Mouse (Mus musculus) stomach, postnatal 0 days (tissue): ENCODE data around the gene Bach2. TPM values are rescaled to one million over a fixed set of nuclear protein-coding genes. Genes with fewer than 3 reads are reported as not detected.

Experiments
- ATAC-seq: fragments of 200-750 bp; cut with Nextera tagmentation; 2 replicates; pipeline ENCODE4 v1.8.0; 2017; ENCODE audit not compliant: low FRiP score, low TSS enrichment
- DNase-seq: peaks from one replicate; pipeline ENCODE4 v3.0.0-alpha.2; 2016; ENCODE audit warnings: low spot score
- H3K27ac ChIP-seq: fragments of 300-500 bp; sonication (generic); replicated peaks from 2 replicates; pipeline ENCODE4 v1.5.1; 2014; ENCODE audit warnings: mild to moderate bottlenecking, control low read depth
- H3K27me3 ChIP-seq: fragments of 300-500 bp; sonication (generic); 2 replicates; pipeline ENCODE4 v1.6.1; 2014; ENCODE audit warnings: low read length; ENCODE audit not compliant: control insufficient read depth, insufficient read depth
- H3K36me3 ChIP-seq: fragments of 300-500 bp; sonication (generic); 2 replicates; pipeline ENCODE4 v1.6.1; 2014; ENCODE audit warnings: low read length, mixed read lengths; ENCODE audit not compliant: control insufficient read depth, insufficient read depth
- H3K4me1 ChIP-seq: fragments of 300-500 bp; sonication (generic); replicated peaks from 2 replicates; pipeline ENCODE4 v1.6.1; 2014; ENCODE audit warnings: antibody characterized with exemption; ENCODE audit not compliant: control insufficient read depth, insufficient read depth
- H3K4me2 ChIP-seq: fragments of 300-500 bp; sonication (generic); replicated peaks from 2 replicates; pipeline ENCODE4 v1.6.1; 2014; ENCODE audit warnings: low read depth, mild to moderate bottlenecking, control low read depth, moderate library complexity
- H3K4me3 ChIP-seq: fragments of 300-500 bp; sonication (generic); 2 replicates; pipeline ENCODE4 v1.5.1; 2014; ENCODE audit warnings: low read depth, low read length, control low read depth
- H3K9ac ChIP-seq: fragments of 300-500 bp; sonication (generic); 2 replicates; pipeline ENCODE4 v1.6.1; 2014; ENCODE audit warnings: mild to moderate bottlenecking, low read length, control low read depth, mixed read lengths
- H3K9me3 ChIP-seq: fragments of 300-500 bp; sonication (generic); 2 replicates; pipeline ENCODE4 v1.6.1; 2016; ENCODE audit warnings: low read length; ENCODE audit not compliant: control insufficient read depth
- CTCF ChIP-seq: IDR thresholded peaks from 2 replicates; pipeline ENCODE4 v1.5.1; 2016; ENCODE audit warnings: antibody characterized with exemption, low read depth, mild to moderate bottlenecking, moderate library complexity
- EP300 ChIP-seq: optimal IDR thresholded peaks from 2 replicates; pipeline ENCODE3; 2016; ENCODE audit warnings: antibody characterized with exemption
- WGBS: fragments of 180-500 bp; shearing (Covaris S2); extraction: QIAGEN DNeasy Blood & Tissue Kit; methylation state at CpG from one replicate; pipeline ENCODE4 v1.1.7; 2014; 5-methylcytosine and 5-hydroxymethylcytosine counted together
- polyA plus RNA-seq: library from polyadenylated mRNA; unstranded; fragments of >200 nt; fragmentation: Nextera tagmentation; extraction: Ambion mirVana; gene quantifications from 2 replicates; pipeline ENCODE4 v1.2.1, GENCODE M21; 2015

The Bach2 gene
- polyA plus RNA-seq, 1 experiment from 2014 or later = 1.9 TPM

DNA sequence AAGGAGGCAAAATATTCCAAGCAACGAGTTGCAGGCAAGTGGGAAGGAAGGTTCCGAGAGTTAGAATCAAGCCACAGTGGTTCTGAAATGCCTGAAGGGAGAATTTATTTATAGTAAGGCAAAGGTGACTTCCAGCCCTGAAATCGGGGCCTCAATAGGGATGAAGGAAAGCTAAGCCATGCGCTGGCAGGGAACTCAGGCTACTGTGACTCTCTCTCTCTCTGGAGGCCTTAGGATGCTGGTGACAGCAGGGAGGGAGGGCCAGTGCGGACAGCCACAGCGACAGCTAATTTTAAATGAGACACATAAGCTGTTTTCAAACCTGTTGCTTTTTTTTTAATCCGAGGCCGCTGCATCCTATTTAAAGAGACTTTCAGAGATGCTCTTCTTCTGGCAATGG lies 270.4 kb downstream of the Bach2 start:
- no peak for TF ChIP-seq CTCF
- no peak for TF ChIP-seq EP300
- DNase-seq (no peak), ATAC-seq (no peak)
- WGBS = 51% methylated on average over 8 of the region's 8 CpGs
- Histone ChIP-seq H3K9me3 (no peaks in the 10 kb centered on the region), H3K27me3 (no peaks in the 10 kb centered on the region), H3K4me2 (no peak overlapping the region), H3K4me3 (no peak overlapping the region), H3K36me3 (no peaks in the 10 kb centered on the region), H3K27ac (peak overlapping the region; percentile 49; the same call in 1 of the 2 replicates), H3K9ac (no peak overlapping the region), H3K4me1 (no peaks in the 10 kb centered on the region)

DNA sequence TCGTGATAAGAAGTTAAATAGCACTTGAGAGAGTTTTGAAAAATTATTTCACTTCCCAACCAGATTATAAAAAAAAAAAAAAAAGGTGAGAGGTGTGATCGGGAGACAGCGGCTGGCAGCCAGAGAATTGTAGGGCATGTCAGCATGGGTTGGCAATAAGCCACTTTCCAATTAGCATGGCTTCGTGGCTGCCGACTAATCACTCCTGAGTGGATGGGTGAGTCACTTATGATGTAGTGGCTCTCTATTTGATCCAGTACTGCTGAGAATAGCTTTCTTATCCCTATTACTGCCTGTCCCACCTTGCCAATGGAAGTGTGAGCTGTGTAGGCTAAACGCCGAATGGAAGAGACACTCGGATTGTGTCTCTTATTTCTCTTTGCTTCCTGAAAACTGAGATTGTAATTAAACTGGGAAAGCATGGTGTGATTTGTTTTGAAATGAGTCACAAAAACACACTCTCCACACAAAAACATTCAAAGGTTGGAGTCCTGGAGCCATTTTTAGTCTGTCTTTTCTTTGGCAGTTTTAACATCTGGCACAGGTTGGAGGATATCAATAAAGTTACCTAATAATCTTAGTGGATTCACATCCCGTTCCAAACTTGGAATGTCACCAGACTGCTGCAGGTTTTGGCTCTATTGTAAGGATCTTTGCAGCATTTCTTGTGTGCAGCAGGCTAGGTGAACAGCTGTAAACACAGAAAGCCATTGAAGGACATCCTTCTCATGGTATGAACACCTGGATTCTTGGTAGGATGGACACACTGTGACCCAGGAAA lies 271.4 kb downstream of the Bach2 start:
- Histone ChIP-seq H3K27ac (no peak overlapping the region), H3K4me2 (no peak overlapping the region), H3K36me3 (no peaks in the 10 kb centered on the region), H3K4me1 (no peaks in the 10 kb centered on the region), H3K9ac (no peak overlapping the region), H3K27me3 (no peaks in the 10 kb centered on the region), H3K9me3 (no peaks in the 10 kb centered on the region), H3K4me3 (no peak overlapping the region)
- ATAC-seq (0 out of 2 replicates have a peak, but pooled peaks have one; percentile 42), DNase-seq (no peak)
- 54% methylated on average over 9 of the region's 9 CpGs for WGBS
- TF ChIP-seq EP300 (no peak), CTCF (no peak)

DNA sequence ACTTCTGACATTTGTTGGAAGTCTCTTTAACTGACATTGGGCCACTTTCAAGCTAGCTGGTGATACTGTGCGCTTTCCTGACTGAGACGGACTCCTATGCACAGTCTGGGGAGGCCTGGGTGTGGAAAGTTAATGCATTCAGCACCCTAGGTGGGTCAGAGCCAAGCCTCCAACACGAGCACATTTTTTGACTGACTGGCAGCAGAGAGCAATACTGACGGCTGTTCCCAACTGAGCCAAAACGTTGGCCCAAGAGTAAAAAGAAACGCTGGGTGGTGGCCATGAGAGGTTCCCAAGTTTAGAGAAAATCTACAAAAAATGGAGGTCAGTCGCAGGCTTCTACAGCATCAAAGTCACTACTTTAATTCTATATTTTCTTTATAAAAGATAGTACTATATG lies 272.3 kb downstream of the Bach2 start:
- Histone ChIP-seq H3K4me1 (no peaks in the 10 kb centered on the region), H3K4me2 (no peak overlapping the region), H3K27ac (no peak overlapping the region), H3K36me3 (no peaks in the 10 kb centered on the region), H3K9me3 (no peaks in the 10 kb centered on the region), H3K4me3 (no peak overlapping the region), H3K9ac (no peak overlapping the region), H3K27me3 (no peaks in the 10 kb centered on the region)
- ATAC-seq = no peak
- TF ChIP-seq EP300 = no peak
- no peak for DNase-seq
- 64% methylated on average over 7 of the region's 7 CpGs for WGBS

DNA sequence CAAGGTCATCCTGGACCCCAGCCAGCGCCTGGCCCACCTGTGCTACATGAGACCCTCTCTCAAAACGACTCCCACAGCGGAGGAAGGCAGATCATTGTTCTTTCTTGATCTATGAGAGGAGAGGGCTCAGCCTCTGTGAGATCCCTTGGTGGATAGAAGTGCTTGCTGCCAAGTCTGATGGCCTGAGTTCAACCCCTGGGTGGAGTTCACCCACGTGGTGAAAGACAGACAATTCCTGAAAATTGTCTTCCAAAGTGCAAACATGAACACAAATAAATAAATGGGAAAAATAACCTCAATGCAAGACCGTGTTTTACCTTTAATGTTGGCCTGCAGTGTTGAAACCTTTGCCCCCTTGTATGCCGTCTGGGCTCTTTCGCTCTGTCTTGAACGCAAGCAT lies 277.5 kb downstream of the Bach2 start:
- no peak overlapping the region for H3K27ac ChIP-seq
- H3K4me2 ChIP-seq = no peak overlapping the region
- no peaks in the 10 kb centered on the region for H3K27me3 ChIP-seq
- no peak for TF ChIP-seq CTCF
- TF ChIP-seq EP300 = no peak
- H3K4me1 ChIP-seq = peaks cover 5% of the 10 kb centered on the region
- no peak overlapping the region for H3K9ac ChIP-seq
- no peak overlapping the region for H3K4me3 ChIP-seq
- no peaks in the 10 kb centered on the region for H3K36me3 ChIP-seq
- DNase-seq (no peak), ATAC-seq (no peak)
- no peaks in the 10 kb centered on the region for H3K9me3 ChIP-seq
- 74% methylated on average over 8 of the region's 8 CpGs for WGBS

DNA sequence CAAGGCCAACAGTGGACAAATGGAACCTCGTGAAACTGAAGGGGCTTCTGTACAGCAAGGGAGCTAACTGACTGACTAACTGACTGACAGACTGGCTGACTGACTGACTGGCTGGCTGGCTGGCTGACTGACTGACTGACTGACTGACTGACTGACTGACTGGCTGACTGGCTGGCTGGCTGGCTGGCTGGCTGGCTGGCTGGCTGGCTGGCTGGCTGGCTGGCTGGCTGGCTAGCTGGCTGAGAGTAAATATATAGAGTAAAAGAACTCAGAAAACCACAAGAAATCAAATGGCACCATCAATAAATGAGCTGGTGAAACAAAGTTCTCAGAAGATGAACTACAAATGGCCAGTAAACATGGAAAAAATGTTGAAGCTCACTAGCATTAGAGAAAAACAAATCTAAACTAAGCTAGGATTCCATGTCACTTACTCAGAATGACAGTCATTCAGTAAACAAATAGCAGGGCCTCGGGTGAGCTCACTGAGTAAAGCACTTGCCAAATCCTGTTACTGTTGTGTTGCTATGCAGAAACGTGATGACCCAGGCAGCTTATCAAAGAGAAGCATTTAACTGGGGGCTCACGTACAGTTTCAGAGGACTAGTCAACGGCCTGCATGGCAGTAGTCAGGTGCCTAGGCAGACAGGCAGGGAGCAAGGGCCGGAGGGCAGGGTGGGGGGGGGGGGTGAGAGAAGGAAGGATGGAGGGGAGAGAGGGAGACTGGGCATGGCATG lies 280.4 kb downstream of the Bach2 start:
- Histone ChIP-seq H3K4me3 (no peak overlapping the region), H3K36me3 (no peaks in the 10 kb centered on the region), H3K9ac (no peak overlapping the region), H3K9me3 (no peaks in the 10 kb centered on the region), H3K4me1 (peaks cover 7% of the 10 kb centered on the region), H3K27me3 (no peaks in the 10 kb centered on the region), H3K27ac (no peak overlapping the region), H3K4me2 (no peak overlapping the region)
- TF ChIP-seq EP300 (no peak), CTCF (no peak)
- ATAC-seq = peak; percentile 69; the same call in 1 of the 2 replicates
- WGBS = 40% methylated on average over 6 of the region's 6 CpGs
- no peak for DNase-seq
